Mouse (Mus musculus): ENCODE measurements around the gene Slc7a8.

GRCm38 (mm10) chr14:54706589-54707320 lies 75.0 kb downstream of the Slc7a8 start:
- TF ChIP-seq CTCF (IDR thresholded peaks at IDR 0.05; ENCODE audit: low read depth) (no peak), EP300 (optimal IDR thresholded peaks at IDR 0.05) (no peak)
